Mouse (Mus musculus) forebrain, postnatal 0 days (tissue): Measurements from ENCODE around the gene Ocln. TPM values are rescaled to one million over a fixed set of nuclear protein-coding genes. Genes with fewer than 3 reads are reported as not detected.
"Not testable (repeated sequence)": the region's sequence is repeated elsewhere in the genome, so short reads cannot be mapped to it uniquely, and the experiment has no call there.

Experiments used
- ATAC-seq: fragments of 200-750 bp; cut with Nextera tagmentation; 2 replicates; pipeline ENCODE4 v1.8.0; 2017; ENCODE audit warnings: mild to moderate bottlenecking, moderate library complexity
- DNase-seq: peaks from one replicate; pipeline ENCODE4 v3.0.0-alpha.2; 2015
- H3K27ac ChIP-seq: fragments of 300-500 bp; sonication (generic); 2 replicates; pipeline ENCODE4 v1.5.1; 2014; ENCODE audit warnings: low read depth, mild to moderate bottlenecking, antibody characterized with exemption, low read length, moderate library complexity, mixed read lengths
- H3K27me3 ChIP-seq: fragments of 300-500 bp; sonication (generic); 2 replicates; pipeline ENCODE4 v1.6.1; 2014; ENCODE audit warnings: mild to moderate bottlenecking, low read length, mixed read lengths; ENCODE audit not compliant: insufficient read depth
- H3K36me3 ChIP-seq: fragments of 300-500 bp; sonication (generic); 2 replicates; pipeline ENCODE4 v1.6.1; 2014; ENCODE audit warnings: mild to moderate bottlenecking, moderate library complexity; ENCODE audit not compliant: insufficient read depth
- H3K4me1 ChIP-seq: fragments of 300-500 bp; sonication (generic); 2 replicates; pipeline ENCODE4 v1.6.1; 2014; ENCODE audit warnings: antibody characterized with exemption; ENCODE audit not compliant: insufficient read depth
- H3K4me2 ChIP-seq: fragments of 300-500 bp; sonication (generic); 2 replicates; pipeline ENCODE4 v1.6.1; 2014; ENCODE audit warnings: low read depth, mild to moderate bottlenecking, moderate library complexity
- H3K4me3 ChIP-seq: fragments of 300-500 bp; sonication (generic); 2 replicates; pipeline ENCODE4 v1.5.1; 2014; ENCODE audit warnings: low read depth, low read length, mixed read lengths
- H3K9ac ChIP-seq: fragments of 300-500 bp; sonication (generic); 2 replicates; pipeline ENCODE4 v1.6.1; 2014; ENCODE audit warnings: mild to moderate bottlenecking
- H3K9me3 ChIP-seq: fragments of 300-500 bp; sonication (generic); 2 replicates; pipeline ENCODE4 v1.6.1; 2016; ENCODE audit warnings: low read length
- CTCF ChIP-seq: sonication (generic); IDR thresholded peaks from 2 replicates; pipeline ENCODE4 v1.5.1; 2016; ENCODE audit warnings: antibody characterized with exemption, control low read depth, low read depth
- WGBS: fragments of 180-500 bp; shearing (Covaris S2); extraction: QIAGEN DNeasy Blood & Tissue Kit; methylation state at CpG from one replicate; pipeline ENCODE4 v1.1.7; 2014; 5-methylcytosine and 5-hydroxymethylcytosine counted together
- polyA plus RNA-seq: library from polyadenylated mRNA; unstranded; fragments of >200 nt; fragmentation: Nextera tagmentation; extraction: Ambion mirVana; gene quantifications from 2 replicates; pipeline ENCODE4 v1.2.1, GENCODE M21; 2015
- total RNA-seq: library from RNA; depleted of rRNA; stranded (reverse); fragments of >200 nt; gene quantifications from 2 replicates; pipeline ENCODE4 v1.2.3, GENCODE M21; 2014

Gene Ocln
- total and polyA plus RNA-seq, 2 experiments from 2014 or later: 11.7 to 15.8 TPM

DNA sequence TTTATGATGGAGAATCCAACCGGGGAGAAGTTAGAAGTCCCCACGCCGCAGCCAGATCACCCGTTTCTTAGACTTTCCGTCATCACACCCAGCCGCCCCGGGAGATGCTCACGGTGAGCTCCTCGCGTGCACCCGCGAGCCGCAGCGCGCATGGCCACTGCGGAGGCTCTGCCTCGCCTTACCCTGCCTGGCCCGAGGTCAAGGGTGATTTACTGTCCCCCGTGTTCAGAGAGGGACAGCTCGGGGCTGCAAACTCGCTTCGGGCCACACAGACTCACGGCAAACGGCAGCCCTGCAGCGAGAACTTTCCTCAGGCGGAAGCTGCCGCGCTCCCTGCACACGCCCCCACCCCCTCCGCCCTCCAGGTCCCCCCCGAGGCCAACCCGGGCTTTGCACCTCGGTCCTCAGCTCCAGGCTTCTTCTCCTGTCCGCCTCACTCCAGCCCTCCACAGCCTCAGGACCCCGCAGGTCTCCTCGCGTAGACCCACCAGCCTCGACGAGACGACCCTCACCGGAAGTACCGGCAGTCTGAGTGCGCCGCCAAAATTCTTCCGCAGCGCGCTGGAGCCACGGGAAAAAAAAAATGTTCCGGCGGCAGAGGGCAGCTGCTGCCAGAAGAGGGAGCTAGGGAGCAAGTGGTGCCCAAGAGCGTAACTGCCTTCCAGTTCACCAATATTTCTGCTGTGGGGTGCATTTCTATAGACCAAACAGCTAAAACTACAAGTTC lies 60.3 kb downstream of the Ocln start, which contains the start of gene Gtf2h2:
Gene Gtf2h2, minus strand, starts transcription at position 519 of the 727 bp plus-strand sequence.
- Histone ChIP-seq H3K9me3 (no peaks in the 10 kb centered on the region), H3K36me3 (peaks cover 19% of the 10 kb centered on the region), H3K4me3 (peak within 1 kb of the TSS; percentile 82), H3K27ac (peak within 1 kb of the TSS; percentile 78), H3K4me2 (peak within 1 kb of the TSS; percentile 63), H3K9ac (peak within 1 kb of the TSS; percentile 72), H3K27me3 (no peaks in the 10 kb centered on the region), H3K4me1 (no peaks in the 10 kb centered on the region)
- peak; percentile 95 for DNase-seq
- TF ChIP-seq CTCF: peak; percentile 97
- 1% methylated on average over 50 of the region's 51 CpGs for WGBS
- peak; percentile 88 for ATAC-seq

DNA sequence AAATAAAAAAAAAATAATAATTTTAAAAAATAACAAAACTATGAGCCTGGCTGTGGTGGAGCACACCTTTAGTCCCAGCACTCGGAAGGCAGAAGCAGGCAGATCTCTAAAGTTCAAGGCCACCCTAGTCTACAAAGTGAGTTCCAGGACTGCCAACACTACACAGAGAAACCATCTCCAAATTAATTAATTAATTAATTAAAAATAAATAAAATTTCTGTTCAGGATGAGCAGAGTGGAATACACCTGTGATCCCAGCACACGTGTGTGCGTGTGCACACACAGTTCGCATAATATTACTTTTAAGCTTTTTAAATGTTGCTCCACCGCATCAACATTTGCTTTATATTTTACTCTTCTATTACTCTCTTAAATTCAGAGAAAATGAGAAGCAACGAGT lies 60.9 kb downstream of the Ocln start:
- Histone ChIP-seq H3K4me2 (peak overlapping the region; percentile 63), H3K4me1 (no peaks in the 10 kb centered on the region), H3K9ac (peak overlapping the region; percentile 72), H3K27ac (peak overlapping the region; percentile 78; the same call in 1 of the 2 replicates), H3K9me3 (no peaks in the 10 kb centered on the region), H3K36me3 (peaks cover 24% of the 10 kb centered on the region), H3K4me3 (peak overlapping the region; percentile 82), H3K27me3 (no peaks in the 10 kb centered on the region)
- no peak for TF ChIP-seq CTCF
- 13% methylated on average over 6 of the region's 6 CpGs for WGBS
- no peak for ATAC-seq
- DNase-seq: no peak

DNA sequence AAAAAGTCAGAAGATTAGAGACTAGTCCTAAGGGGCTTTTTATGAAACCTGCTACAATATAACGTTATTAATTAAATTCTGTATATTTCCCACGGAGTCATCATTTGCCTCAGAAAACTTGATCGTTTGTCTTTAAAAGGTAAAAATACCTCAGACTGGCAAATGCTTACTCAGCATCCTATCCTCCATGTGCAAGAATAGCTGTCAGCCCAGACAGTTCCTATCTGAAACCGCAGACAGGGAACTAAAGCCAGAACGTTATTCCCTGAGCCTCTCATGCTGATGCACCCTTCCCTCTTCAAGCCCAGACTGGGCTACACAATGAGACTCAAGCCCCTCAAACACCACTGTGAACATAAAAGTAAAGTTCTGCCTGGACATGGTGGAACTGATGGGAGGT lies 62.1 kb downstream of the Ocln start:
- DNase-seq (no peak), ATAC-seq (no peak)
- Histone ChIP-seq H3K27me3 (no peaks in the 10 kb centered on the region), H3K4me1 (no peaks in the 10 kb centered on the region), H3K4me2 (no peak overlapping the region), H3K36me3 (peaks cover 27% of the 10 kb centered on the region), H3K9ac (no peak overlapping the region), H3K4me3 (no peak overlapping the region), H3K27ac (no peak overlapping the region), H3K9me3 (no peaks in the 10 kb centered on the region)
- WGBS: 86% methylated on average over 5 of the region's 5 CpGs
- no peak for TF ChIP-seq CTCF

DNA sequence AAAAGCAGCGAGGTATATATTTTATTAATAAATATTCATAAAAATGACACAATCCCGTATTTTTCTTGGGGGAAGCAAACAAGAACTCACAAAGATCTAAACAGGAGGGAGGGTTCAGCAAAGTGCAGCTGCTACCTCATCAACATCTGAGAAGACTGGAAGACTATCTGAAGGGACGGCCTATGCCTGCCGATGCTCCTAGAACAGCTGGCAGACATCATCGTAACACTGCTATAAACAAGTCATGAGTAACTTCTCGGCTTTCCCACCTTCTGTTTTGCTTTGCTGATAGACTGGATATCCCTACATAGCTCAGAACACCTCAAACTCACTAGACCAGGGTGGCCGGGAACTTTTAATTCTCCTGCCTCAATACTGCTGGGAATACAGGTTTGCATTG lies 68.9 kb downstream of the Ocln start:
- WGBS: 96% methylated on average over 7 of the region's 7 CpGs
- H3K4me1 ChIP-seq: no peaks in the 10 kb centered on the region
- no peak overlapping the region for H3K4me3 ChIP-seq
- no peak for ATAC-seq
- H3K9me3 ChIP-seq: no peaks in the 10 kb centered on the region
- no peak for DNase-seq
- peaks cover 50% of the 10 kb centered on the region for H3K36me3 ChIP-seq
- no peaks in the 10 kb centered on the region for H3K27me3 ChIP-seq
- H3K27ac ChIP-seq: no peak overlapping the region
- no peak overlapping the region for H3K9ac ChIP-seq
- no peak for TF ChIP-seq CTCF
- no peak overlapping the region for H3K4me2 ChIP-seq

DNA sequence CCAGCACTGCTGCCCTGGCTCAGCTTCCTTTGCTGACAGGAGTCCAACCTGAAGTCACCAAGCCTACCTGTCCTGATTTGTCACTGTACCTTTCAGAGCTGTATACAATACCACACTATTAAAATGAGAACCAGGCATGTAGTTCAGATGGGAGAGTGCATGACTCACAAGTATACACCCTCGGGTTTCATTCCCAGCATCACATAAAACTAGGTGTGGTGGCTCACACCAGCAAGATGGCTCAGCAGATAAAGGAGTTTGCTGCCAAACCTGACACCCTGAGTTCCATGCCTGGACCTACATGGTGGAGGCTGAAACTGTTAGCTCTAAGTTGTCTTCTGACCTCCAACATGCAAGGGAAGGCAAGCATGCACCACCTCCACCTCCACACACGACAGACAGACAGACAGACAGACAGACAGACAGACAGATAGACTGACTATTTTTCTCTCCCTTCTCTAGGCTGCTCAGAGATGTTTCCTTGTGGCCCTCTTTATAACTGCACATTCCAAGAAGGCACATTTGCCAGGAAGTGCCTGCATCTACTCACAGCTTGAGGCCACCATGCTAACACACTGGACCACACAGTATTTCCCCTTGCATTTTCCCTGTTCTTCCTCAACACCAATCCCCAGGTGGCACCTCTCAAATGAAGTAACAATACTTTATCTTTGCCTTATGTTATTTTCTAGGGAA lies 88.8 kb downstream of the Ocln start:
- TF ChIP-seq CTCF: no peak
- Histone ChIP-seq H3K27me3 (no peaks in the 10 kb centered on the region), H3K27ac (no peak overlapping the region), H3K4me2 (no peak overlapping the region), H3K36me3 (peaks cover 38% of the 10 kb centered on the region), H3K9ac (no peak overlapping the region), H3K4me1 (no peaks in the 10 kb centered on the region), H3K9me3 (0 out of 2 replicates have a peak, but pooled peaks cover 3% of the 10 kb centered on the region), H3K4me3 (no peak overlapping the region)
- WGBS: 91% methylated on average over 2 of the region's 2 CpGs
- DNase-seq: no peak
- ATAC-seq: no peak

DNA sequence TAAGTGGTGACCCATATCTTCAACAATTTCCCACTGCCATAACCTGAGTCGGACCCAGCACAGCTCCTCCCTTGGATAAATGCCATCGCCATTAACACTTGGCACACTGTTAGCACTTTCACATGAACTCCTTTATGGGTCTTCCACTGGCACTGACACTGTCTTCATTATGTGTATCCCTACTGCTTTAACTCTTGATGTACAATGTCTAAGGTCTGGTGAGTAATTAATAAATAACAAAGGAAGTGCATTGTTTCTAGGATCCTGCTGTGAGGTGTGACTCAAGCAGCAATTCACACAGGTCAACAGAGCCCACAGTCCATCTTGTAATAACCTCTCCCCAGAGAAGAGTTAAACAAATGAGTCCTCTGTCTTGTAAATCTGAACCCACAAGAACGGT lies 91.2 kb downstream of the Ocln start:
- Histone ChIP-seq H3K36me3 (peaks cover 21% of the 10 kb centered on the region), H3K9ac (no peak overlapping the region), H3K27me3 (no peaks in the 10 kb centered on the region), H3K4me2 (no peak overlapping the region), H3K27ac (no peak overlapping the region), H3K9me3 (no peaks in the 10 kb centered on the region), H3K4me3 (no peak overlapping the region), H3K4me1 (no peaks in the 10 kb centered on the region)
- WGBS: 48% methylated on average over 3 of the region's 3 CpGs
- TF ChIP-seq CTCF: no peak
- no peak for ATAC-seq
- DNase-seq: no peak

DNA sequence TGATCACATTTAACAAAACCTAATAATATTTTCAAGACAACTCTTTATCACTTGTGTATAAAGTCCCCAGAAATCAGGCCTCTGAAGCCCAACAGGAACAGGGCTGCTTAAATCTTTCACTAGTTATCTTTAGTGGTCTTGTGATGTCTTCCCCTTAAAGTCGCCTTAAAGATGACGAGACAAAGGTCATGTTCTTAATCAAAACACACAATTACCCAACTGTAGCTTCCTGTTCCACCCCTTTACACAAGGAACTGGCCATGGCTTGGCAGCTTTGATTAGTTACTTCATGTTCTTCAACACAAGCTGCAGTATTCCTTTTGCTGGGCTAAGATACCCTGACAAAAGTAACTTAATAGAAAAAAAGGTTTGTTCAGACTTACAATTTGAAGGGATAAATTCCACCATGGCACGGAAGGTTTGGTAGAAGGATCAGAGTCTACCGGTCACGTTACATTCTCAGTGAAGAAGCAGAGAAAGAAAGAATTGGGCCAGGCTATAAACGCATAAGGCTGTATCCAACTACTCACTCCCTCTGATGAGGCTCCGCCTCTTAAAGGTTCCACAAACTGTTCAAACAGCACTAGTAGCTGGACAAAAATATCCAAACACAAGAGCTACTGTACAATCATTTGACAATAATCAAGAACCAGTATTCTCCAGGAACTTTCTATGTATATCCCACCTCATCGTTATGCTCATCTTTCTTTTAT lies 99.9 kb downstream of the Ocln start, which contains the start of gene Naip1:
Gene Naip1, minus strand, starts transcription at position 455 of the 713 bp plus-strand sequence.
- H3K36me3 ChIP-seq, H3K4me2 ChIP-seq, H3K27ac ChIP-seq, ATAC-seq, H3K4me1 ChIP-seq, H3K9me3 ChIP-seq, H3K27me3 ChIP-seq, H3K4me3 ChIP-seq, DNase-seq, H3K9ac ChIP-seq: not testable (repeated sequence)
- WGBS: 82% methylated on average over 8 of the region's 8 CpGs
